Mouse (Mus musculus) adrenal gland, postnatal 4 days (tissue): ENCODE measurements at regions not wholly inside any gene's neighbourhood (a gene's known extent, or its start where the extent isn't known, plus 50 kb on each side); places are given as distances from the start of the nearest gene placed in this dataset.

Experiments
- DNase-seq, 2 experiments: peaks; one replicate each; pipeline ENCODE4 v3.0.0; 2021 to 2022; ENCODE audit warnings: low spot score in 2 of 2, mixed read lengths in 2 of 2

DNA sequence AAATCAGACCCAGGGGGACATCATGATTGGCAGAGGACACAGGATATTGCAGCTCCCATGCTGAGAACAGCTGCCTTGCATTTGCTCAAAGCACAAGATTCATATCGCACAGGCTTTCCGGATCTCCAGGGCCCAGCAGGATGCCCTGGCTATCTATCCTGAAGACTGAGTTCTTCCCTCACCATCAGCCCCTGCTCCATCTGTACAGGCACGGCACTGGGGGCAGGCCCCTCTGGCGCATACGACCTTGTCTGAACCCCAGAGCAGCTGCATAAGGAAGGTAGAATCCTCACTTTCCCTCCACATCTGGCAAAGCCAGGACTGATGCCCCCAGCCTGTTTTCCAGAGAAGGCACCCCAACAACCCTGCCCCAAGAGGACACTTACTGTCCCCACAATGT lies 266.8 kb downstream of the Tns1 start:
- no peak for DNase-seq

GRCm38 (mm10) chr1:73856811-73857210 lies 267.4 kb downstream of the Tns1 start:
- DNase-seq, result no peak

DNA sequence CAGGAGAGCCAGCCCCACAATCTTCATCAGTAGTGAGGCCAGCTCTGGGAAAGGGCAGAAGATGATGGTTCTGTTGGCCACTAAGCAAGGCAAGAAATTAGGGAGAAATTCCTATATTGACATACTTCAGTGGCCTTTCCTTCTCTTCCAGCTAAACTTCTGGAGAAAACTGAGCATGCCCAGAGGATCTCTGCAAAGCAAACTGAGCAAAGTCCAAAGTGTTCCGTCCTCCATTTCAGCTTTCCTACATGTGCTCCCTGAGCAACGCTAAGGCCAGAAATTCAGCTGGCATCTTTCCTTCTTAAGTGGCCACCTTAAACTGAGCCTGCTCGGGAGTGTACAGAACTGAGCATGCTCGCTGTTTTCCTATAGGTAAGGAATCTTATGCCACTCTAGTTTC lies 268.9 kb downstream of the Tns1 start:
- DNase-seq, result no peak

GRCm38 (mm10) chr1:73853851-73854250 lies 270.4 kb downstream of the Tns1 start:
- DNase-seq, result no peak

DNA sequence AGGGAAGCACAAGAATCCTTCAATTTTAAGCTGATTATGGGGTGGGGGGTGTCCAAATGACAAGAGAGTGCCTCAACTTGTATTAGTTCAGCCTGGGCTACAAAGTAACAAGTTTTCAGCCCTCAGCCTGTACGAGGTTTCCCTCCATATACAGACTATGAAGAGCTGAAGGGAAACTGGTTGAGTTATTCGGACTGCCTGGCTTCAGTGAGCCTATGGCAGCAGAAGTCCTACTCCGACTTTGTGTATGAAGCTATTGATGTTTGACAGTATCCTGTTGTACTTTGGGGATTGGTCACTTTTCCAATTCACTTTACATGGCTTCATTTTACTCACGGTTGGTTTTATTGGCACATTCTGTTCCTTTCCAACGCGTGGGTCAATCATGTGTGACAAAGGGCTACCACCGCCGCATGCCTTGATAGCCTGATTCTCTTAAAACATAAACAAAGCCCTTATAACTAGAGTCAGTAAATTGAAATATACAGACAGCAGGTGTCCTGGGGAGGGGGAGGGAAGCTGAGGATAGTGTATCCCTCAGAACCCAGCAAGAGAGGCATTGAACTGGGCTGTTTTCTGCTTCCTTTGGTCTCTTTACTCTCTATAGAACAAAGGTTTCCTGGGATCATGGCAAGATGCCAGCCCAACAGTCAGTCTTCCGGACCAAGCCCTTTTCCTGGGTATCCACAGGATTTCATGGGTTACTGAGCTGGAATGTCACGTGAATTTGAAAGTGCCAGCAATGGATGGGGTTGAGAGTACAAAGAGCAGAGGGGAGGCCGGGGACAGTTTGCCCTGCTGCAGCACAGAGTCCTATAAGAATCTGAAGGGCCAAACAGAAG lies 273.9 kb downstream of the Tns1 start:
- no peak for DNase-seq

DNA sequence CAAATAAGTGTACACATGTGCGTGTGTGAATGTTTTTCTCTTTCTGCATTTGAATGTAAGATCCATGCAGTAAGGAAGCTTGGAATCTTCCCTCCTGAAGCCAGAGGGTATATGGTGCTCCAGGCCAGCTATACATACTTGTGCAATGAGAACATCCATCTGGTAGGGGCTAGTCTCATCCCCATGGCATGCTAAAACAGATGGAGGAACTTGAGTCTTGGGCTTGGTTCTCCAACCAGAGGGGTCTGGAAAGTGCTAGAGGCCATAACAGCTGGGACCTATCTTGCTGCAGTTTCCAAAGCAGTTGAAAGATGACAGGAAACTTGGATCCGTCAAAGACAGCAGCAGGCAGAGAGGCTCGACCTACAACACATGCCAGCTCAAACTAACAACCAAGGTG lies 275.9 kb downstream of the Tns1 start:
- no peak for DNase-seq

GRCm38 (mm10) chr1:73847126-73847525 lies 277.1 kb downstream of the Tns1 start:
- no peak for DNase-seq

- no peak for DNase-seq
These were observed 279.1 kb downstream of the Tns1 start for GRCm38 (mm10) chr1:73845115-73845514.

GRCm38 (mm10) chr1:73844574-73844973 lies 279.7 kb downstream of the Tns1 start:
- no peak for DNase-seq

DNA sequence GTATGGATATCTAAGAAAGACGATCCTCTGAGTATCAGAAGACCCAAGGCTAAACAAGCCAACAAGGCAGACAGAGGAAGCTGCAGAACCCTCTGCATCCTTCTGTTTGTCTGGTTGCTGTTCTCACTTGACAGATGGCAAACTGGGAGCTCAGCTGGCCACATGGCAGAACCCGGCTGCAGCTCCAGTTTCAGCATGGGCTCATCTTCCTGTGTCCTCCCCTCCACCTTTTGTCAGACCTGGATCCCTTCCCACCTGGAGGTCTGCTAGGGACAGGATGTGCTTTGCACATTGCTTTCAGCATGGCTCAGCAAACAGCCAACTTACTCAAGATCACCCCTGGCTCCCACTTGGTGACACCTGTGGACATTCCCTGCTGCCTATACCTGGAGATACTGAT lies 284.9 kb downstream of the Tns1 start:
- no peak for DNase-seq

DNA sequence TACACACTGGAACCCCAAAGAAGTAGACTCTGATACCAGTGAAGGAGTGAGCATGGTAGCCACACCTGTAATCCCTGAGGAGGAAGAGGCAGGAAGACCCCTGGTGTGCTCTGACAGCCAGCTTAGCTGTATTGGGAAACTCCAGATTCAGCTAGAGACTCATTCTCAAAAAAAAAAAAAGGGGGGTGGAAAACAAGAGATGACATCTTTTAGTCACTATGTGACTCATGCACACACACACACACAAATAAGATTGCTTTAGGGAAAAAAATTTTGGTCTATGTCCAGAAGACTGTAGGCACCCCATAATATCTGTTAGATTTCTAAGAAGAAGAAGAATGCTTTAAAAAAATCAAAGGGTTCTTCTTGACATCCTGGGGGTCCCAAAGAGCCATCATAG lies 287.6 kb downstream of the Tns1 start:
- no peak for DNase-seq

GRCm38 (mm10) chr1:73834566-73834965 lies 289.7 kb downstream of the Tns1 start:
- DNase-seq, result no peak

- no peak for DNase-seq
These were observed 293.6 kb downstream of the Tns1 start for GRCm38 (mm10) chr1:73830486-73831132.

DNA sequence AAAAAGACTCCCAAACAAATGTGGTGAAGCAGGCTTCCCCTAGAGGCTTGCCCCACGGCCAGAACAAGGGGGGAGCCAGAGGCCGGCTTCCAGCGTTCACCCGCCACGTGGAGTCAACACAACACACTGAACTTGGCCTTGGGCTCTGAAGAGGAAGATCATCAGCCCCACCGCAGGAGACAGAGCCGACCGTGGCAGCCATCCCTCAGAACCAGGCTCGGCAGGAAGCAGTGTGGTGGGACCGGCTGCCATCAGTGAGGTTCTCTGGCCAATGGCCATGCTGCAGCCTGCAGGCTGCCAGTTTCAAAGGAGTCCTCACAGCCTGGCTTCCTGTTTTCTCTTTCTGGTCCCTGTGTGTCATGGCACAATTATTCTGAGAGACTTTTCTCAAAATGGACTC lies 295.3 kb downstream of the Tns1 start:
- no peak for DNase-seq

- DNase-seq, result peak; percentile 69 to 75
These were observed 297.9 kb downstream of the Tns1 start for GRCm38 (mm10) chr1:73826243-73826930.

DNA sequence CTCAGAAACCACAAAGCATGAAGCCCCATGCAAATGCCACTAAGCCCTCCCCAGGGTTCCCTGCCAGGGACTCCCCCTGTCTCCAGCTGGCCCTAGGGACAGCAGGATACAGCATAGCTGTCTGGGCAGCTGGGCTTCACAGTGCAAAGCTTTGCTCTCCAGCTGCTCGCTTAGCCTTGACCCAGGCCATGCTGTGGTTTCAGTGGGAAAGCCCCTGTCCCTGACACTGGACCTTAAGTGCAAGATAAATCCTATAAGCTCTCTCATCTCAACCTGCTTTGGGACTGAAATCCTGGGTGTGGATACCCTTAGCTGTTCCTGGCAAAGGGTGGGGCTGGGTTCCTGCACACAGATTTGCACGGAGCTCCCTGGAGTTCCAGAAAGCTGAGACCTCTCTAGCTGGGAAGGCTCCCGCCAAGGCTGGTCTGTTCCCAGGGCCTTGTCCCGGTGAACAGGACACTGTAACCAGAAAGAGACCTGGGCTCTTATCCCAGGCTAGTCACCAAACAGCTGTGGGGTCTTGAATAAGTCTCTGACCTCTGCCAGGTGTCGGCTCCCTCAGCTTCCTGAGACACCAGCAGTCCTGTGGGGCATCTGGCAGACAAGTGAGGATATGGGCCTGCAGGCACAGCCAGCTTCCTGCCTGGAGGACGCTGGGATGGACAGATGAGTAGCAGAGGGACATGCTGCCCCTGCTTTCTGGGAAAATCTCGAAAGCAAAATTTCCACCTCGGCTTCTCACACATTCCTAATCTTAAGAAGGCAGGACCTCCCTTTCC lies 299.7 kb downstream of the Tns1 start:
- DNase-seq, result no peak

GRCm38 (mm10) chr1:73823726-73824125 lies 300.5 kb downstream of the Tns1 start:
- no peak for DNase-seq

- no peak for DNase-seq
These were observed 301.6 kb downstream of the Tns1 start for GRCm38 (mm10) chr1:73822616-73823015.

- no peak for DNase-seq
These were observed 303.5 kb downstream of the Tns1 start for GRCm38 (mm10) chr1:73820701-73821100.

GRCm38 (mm10) chr1:73807206-73807605 lies 317.0 kb downstream of the Tns1 start:
- no peak for DNase-seq

GRCm38 (mm10) chr1:73805156-73805555 lies 319.1 kb downstream of the Tns1 start:
- DNase-seq, result no peak
